Mouse (Mus musculus) urinary bladder, postnatal 14 days (tissue): ENCODE results near the gene Gpr142.
A peak's percentile ranks its signal among the peaks of the same experiment; 100 is the strongest.

ENCODE experiments used
- DNase-seq: peaks from one replicate; pipeline ENCODE4 v3.0.0; 2021; ENCODE audit warnings: low spot score

Gene Gpr142

DNA sequence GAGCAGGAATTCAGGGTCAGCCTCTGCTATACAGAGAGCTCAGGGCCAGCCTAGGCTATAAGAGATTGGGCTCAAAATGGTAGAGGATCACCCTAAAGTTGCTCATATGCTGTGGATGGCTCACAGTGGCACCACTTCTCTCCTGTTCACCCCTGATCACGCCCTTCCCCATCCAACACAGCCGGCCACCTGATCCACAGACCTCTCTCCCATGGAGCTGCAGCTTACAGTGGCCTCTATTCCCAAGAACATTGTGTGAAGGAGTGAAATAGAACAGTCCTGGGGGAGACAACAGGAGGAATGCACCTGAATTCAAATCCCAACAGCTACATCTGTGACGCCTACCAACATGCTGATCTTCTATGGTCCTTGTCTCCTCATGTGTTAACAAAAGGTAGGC lies at the start of gene Gpr142:
Gpr142 (plus strand) TSS at position 301 of the 400 bp plus-strand sequence.
- no peak for DNase-seq

DNA sequence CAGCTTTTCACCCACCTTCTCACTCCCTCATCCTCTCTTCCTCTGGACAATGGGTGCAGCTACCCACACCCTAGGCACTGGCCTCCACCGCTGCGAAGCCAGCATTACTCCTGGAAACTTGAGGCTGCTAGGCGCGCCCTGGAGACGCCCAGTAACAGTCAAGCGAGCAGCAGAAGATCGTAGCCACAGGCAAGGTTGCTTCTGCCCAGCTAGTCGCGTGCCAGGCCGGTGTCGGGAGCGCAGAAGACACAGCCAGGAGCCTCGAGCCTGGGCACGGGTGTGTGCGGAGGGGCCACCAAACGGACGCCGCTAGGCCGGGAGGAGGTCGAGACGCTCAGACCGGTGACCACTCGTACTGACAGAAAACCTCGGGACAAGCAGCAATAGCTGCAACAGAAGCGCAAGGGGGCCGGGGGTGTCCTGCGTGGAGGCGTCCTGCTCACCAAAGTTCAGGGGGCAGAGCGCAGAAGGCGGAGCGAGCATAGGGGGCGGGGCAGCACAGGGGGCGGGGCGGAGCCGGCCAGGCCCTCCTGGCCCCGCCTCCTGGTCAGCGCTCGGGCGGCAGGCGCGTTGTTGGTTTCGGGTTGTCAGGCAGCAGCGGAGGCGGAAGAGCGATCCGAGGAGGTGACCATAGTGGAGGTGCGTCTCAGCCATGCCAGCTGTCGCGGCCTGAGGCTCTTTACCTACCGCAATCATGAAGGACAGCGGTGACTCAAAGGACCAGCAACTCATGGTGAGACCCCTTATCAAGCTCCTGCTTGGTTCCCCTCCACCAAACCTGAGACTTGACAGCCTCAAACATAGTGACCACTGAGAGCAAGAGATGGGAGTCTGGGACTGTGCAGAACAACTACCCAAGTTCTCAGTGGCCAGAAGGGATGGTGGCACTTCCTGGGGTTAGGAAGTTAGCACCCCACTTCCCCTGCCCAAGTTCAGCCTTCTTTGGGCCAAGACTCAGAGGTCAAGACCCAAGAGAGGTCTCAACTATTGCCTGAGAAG lies 33.6 kb upstream of the Gpr142 start, which contains the start of gene Kif19a:
Kif19a (plus strand) TSS at position 569 of the 999 bp plus-strand sequence.
- peak; percentile 57 for DNase-seq

GRCm38 (mm10) chr11:114769911-114770310 lies 28.8 kb upstream of the Gpr142 start:
- no peak for DNase-seq

GRCm38 (mm10) chr11:114771896-114772295 lies 26.8 kb upstream of the Gpr142 start:
- DNase-seq = no peak

- no peak for DNase-seq
Observed at GRCm38 (mm10) chr11:114780076-114780475, 18.6 kb upstream of the Gpr142 start.

GRCm38 (mm10) chr11:114785892-114786291 lies 12.8 kb upstream of the Gpr142 start:
- no peak for DNase-seq

DNA sequence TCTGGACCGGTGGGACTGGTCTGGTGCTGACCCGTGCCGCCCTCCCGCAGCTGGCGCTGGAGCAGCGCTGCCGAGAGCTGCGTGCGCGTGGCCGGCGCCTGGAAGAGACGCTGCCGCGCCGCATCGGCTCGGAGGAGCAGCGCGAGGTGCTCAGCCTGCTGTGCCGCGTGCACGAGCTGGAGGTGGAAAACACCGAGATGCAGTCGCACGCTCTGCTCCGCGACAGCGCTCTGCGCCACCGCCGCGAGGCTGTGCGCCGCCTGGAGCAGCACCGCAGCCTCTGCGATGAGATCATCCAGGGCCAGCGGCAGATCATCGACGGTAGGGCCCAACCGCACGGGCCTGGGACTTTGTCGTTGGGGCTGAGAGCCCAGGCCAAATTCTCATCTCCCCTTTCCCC lies 12.4 kb upstream of the Gpr142 start:
- no peak for DNase-seq

DNA sequence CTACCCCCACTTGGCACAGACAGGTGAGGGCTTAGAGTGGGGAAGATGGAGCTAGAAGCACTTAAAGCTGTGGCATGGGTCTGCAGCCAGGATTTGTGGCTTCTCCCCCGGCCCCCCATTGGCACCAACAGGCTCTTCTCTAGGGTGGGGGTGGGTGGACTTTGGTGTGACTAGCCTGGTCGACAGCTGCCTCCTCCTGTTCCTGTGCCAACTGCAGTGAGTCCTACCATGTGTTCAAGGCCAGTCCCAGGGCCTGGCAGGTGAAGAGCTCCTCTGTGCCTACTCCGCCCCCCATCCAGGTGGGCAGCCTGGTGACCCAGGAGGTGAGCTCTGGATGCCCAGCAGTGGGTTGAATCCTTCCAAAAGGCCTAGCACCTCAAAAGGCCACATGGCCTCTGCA lies 11.1 kb upstream of the Gpr142 start:
- DNase-seq = no peak

GRCm38 (mm10) chr11:114789061-114789714 lies 9.5 kb upstream of the Gpr142 start:
- peak; percentile 80 for DNase-seq

- DNase-seq = no peak
Observed at GRCm38 (mm10) chr11:114789716-114790115, 9.0 kb upstream of the Gpr142 start.

DNA sequence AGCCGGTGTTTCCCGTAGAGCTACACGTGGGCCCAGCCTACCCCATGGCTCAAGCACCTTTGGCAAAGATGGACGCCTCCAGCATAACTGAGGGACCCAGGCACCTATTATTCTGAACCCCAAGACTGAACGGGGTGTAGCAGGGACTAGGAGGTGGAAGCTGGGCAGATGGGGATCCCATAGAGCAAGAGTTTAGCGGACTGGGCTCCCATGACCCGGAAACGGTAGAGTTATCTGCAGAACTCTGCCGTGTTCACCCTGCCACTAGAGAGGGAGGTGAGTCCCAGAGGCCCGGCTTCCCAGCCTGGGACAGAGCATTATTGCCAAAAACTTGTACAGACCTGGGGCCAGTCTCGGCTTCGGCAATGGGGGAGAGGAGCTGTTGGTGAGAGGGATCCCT lies 8.6 kb upstream of the Gpr142 start:
- DNase-seq = no peak

DNA sequence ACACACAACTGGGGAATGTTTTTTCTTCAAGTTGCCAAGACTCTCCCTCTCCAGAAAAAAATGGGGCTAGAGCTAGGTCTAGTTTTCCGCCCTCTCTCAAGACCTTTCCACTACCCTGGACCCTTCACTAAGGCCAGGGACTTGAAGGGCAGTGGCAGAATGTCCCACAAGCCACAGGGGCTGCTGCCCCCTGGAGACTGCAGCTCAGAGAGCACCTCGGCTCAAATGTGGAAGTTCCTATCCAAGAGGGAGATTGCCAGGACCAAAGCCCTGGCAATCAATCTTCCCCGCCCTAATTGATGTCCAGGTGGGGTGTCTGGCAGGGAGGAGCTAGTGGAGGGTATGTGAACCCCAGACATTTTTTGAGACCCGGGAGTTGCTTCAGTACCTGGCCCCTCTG lies 7.9 kb upstream of the Gpr142 start:
- no peak for DNase-seq

DNA sequence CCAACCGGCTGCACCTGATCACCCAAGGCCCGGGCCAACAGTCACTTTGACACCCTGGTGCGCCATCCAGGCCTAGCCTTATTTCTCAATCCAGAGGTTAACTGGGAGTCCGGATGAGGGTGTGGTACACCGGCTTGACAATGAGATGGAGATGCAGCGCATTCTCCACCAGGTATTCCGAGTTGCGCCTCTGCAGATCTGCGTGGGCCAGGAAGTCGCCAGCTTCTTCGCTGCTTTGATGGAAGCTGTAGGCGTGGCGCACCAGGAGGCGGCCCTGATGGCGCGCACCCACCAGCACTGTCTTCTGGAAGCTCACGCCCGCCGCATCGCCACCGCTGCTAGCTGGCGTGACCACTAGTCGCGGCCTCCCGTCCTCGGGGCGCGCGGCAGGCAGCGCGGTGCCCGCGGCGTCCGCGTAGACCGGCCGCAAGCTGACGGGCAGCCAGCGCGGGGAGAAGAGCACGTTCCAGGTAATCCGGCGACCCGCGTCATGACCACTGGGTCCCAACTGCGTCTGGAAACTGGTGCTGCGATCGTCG lies 7.3 kb upstream of the Gpr142 start:
- no peak for DNase-seq

DNA sequence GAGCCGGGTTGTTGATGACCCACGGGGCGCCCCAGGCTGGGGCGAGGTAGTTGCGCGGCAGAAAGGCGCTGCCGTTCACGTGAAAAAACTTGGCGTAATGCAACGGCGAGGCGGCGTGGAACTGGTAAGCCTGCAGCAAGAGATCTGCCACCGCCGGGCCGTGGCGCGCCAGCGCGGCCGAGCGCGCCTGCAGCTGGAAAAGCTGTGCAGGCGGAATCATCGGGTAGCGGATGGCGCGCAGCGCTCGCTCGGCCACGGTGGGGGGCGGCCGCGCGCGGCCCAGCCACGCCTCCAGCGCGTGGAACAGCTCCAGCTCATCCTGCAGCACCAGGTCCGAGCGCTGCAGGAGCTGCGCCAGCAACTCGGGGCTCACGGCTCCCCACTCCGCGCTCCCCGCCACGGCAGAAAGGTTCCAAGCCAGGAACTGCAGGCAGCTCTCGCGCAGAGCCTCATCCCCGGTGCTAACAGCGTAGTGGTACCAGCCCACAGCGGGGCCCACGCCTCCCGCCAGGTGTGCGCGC lies 6.8 kb upstream of the Gpr142 start:
- DNase-seq = no peak

- DNase-seq = no peak
Observed at GRCm38 (mm10) chr11:114792931-114793494, 5.7 kb upstream of the Gpr142 start.

- no peak for DNase-seq
Observed at GRCm38 (mm10) chr11:114793868-114794545, 4.7 kb upstream of the Gpr142 start.

DNA sequence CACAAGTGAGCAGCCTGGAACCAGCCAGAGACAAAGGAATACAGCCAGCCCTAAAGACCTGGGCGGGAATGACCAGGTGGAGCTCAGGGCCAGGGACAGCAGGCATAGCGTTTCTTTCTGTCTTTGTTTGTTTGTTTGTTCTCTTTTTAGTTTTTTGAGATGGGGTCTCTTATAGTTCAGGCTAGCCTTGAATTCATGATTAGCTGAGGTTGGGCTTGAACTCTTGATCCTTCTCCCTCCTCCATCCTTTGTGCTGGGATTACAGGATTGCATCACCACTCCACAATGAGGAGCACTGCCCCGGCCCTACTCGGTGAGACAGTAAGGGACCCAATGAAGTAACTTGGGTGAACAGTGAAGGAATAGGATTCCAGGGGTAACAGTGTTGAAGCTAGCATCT lies 4.0 kb upstream of the Gpr142 start:
- DNase-seq = no peak

DNA sequence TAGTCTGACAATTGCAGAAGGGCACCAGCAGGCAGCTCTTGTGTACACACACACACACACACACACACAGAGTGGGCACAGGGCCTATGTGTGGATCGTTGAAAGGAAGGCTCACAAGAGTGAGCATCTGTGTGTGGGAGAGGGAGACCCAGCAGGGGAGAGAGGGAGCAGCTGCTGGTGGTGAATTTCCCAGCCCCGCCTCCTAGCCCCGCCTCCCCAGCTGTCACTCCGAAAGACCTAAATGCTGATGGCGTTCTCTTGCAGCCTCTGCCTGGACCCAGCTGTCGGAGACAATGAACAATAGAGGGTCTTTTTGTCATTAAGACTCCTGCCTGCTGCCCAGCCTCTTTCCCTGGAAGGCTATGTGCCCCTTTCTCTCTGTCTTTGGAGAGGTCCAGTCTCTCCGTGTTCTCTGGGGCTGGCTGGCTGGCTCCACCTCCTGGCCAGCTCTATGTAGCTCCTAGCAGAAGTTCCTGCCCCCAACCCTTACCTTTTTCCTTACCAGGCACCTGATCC lies 3.4 kb upstream of the Gpr142 start:
- peak; percentile 24 for DNase-seq

DNA sequence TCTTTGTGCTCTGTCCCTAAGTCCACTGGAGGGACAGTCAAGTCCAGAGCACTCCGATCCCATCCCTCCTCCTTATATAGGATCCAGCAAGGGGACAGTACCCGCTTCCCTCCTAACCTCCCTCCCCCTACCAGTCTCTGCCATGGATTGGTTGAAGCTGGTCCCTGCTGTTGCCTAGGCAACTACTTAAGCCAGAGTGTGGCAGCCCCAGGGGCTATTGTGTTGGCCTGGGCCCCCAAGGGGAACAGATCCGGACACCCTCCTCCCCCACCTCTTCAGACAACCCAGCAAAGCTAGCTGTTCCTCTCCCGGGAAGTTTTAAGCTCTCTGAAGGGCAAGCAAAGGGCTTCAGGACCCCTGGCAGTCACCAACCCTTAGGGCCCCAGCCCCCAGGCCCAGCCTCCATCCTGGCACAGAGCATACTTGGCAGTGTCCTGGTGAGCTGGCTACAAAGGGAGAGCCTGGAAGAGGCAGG lies 2.8 kb upstream of the Gpr142 start, which contains the start of gene Btbd17:
Btbd17 (minus strand) TSS at position 98 of the 475 bp plus-strand sequence.
- DNase-seq = no peak

DNA sequence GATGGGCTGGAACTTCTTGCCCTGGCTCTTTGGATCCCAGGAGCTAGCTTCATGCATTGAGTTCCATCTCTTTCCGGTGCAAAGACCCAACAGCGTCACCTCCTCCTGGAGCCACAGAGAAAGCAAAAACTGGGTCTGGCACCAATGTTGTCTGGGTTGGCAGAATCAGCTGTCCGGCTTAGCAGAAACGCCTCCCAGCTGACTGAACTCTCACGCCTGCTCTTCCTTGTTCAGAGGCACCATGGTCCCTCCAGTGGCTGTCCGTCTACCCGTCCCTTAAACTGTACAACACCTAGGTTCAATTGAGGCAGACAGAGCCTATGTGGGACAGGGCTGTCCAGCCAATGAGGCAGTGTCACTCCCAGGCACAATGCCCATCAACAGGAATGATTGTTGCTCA lies 1.5 kb upstream of the Gpr142 start:
- no peak for DNase-seq

DNA sequence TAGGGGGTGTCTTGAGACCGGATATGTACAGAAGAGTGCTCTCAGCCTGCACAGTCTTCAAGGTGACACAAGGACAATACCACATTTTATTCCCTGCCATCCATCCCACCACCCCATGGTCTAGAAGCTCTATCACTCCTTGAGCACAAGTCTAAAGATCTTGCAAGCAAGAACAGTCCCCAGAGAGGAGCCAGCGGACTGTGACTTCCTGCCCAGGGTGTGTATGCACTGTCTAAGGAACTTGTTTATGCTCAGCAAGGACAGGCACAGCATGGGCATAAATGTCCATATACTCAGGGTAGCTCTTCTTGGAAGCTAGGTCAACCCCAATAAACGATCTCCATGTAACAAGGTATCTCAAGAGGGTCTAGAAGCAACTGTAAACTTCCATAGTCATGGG lies 743 bp upstream of the Gpr142 start:
- no peak for DNase-seq
